Mouse (Mus musculus) embryo, embryonic 9.5 days (tissue): Measurements from ENCODE around the gene Syt5.

ENCODE experiments used
- DNase-seq: peaks from one replicate; pipeline ENCODE4 v3.0.0-alpha.2; 2017; ENCODE audit errors: extremely low spot score

Gene Syt5

GRCm38 (mm10) chr7:4499034-4499433, 48.3 kb downstream of the Syt5 start:
- no peak for DNase-seq

GRCm38 (mm10) chr7:4498251-4498650, 49.1 kb downstream of the Syt5 start:
- DNase-seq, result no peak

- no peak for DNase-seq
These were observed 50.0 kb downstream of the Syt5 start for GRCm38 (mm10) chr7:4497271-4497903.

GRCm38 (mm10) chr7:4496468-4496867, 50.9 kb downstream of the Syt5 start:
- no peak for DNase-seq

DNA sequence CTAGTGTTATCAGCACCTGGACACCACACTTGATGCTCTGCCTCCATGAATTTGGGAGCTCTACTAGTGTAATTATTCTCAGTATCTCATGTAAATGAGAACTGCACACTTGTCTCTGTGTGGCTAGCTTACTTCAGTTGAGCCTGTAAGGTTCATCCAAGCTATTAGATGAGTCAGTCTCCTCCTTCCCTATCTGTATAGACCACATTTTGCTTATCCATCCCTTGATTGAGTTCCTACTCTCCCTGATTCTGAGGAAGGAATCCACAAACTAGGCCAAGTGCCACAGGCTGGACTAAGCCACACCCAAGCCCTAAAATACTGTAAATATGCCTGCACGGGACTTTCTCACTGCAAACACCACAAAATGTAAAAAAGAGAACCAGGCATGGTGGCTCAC, 53.4 kb downstream of the Syt5 start:
- no peak for DNase-seq

DNA sequence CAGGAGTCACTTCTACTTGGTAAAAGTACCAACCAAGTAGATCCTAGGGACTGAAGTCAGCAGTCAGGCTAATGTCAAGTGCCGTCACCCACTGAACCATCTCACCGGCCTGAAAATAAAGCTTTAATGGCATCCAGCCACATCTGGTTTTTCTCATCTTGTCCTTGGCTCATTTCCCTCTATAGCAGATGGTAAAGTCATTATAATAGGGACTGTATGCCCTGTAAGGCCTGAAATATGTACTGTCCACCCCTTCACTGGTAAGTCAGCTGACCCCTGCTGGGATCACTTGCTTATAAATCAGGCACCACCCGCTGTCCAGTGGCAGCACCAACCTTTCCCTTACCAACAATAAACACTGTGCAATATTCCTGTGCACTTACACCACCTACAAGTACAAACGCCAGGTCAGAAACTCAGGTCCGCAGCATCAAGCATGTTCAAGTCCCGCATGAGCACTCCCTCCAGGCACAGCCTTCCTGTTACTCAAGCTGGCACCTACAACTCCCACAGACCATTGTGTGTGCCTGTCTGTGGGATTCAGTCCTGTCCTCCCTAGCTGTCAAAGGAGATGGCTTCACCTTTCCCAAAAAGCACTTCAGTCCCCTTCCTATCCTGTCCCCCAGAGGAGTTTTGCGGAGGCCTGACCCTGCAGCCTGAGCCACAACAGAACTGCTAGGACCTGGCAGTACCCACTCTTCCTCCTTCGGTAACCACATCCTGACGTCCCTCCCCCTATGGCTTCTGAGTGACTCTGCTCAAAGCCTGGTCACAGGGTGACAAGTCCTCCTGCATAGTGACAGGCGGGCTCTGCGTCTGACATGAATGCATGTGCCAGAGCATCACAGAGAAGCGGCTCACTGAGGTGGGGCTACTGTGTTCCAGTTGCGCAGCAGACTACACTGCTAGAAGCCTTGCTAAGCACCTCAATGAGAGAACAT, 54.8 kb downstream of the Syt5 start:
- no peak for DNase-seq

GRCm38 (mm10) chr7:4491308-4491707, 56.0 kb downstream of the Syt5 start:
- no peak for DNase-seq
